Mouse (Mus musculus): ENCODE measurements at regions not wholly inside any gene's neighbourhood (a gene's known extent, or its start where the extent isn't known, plus 50 kb on each side); places are given as distances from the start of the nearest gene placed in this dataset.

- DNase-seq (ENCODE audit: low read depth) = no peak
Observed at GRCm38 (mm10) chr8:26287665-26288064, 168.3 kb downstream of the Gm45692 start.

- no peak for DNase-seq (ENCODE audit: low read depth)
Observed at GRCm38 (mm10) chr8:26288163-26288562, 168.8 kb downstream of the Gm45692 start.

- no peak for DNase-seq (ENCODE audit: low read depth)
Observed at GRCm38 (mm10) chr8:26298066-26298804, 178.9 kb downstream of the Gm45692 start.

GRCm38 (mm10) chr8:26300246-26300645, 180.9 kb downstream of the Gm45692 start:
- DNase-seq (ENCODE audit: low read depth) = no peak

GRCm38 (mm10) chr8:26301961-26302360, 182.6 kb downstream of the Gm45692 start:
- DNase-seq (ENCODE audit: low read depth) = no peak

GRCm38 (mm10) chr8:26304566-26304965, 185.2 kb downstream of the Gm45692 start:
- no peak for DNase-seq (ENCODE audit: low read depth)

GRCm38 (mm10) chr8:26305061-26305879, 185.9 kb downstream of the Gm45692 start:
- no peak for DNase-seq (ENCODE audit: low read depth)

- no peak for DNase-seq (ENCODE audit: low read depth)
Observed at GRCm38 (mm10) chr8:26308121-26308641, 188.8 kb downstream of the Gm45692 start.

- DNase-seq (ENCODE audit: low read depth) = no peak
Observed at GRCm38 (mm10) chr8:26309764-26310163, 190.4 kb downstream of the Gm45692 start.

GRCm38 (mm10) chr8:26323606-26324350, 204.4 kb downstream of the Gm45692 start:
- DNase-seq (ENCODE audit: low read depth) = no peak

- DNase-seq (ENCODE audit: low read depth) = no peak
Observed at GRCm38 (mm10) chr8:26324606-26325005, 205.3 kb downstream of the Gm45692 start.

- no peak for DNase-seq (ENCODE audit: low read depth)
Observed at GRCm38 (mm10) chr8:26329813-26330212, 210.5 kb downstream of the Gm45692 start.

GRCm38 (mm10) chr8:26336906-26337650, 217.7 kb downstream of the Gm45692 start:
- DNase-seq (ENCODE audit: low read depth) = no peak

- DNase-seq (ENCODE audit: low read depth) = peak; percentile 67
Observed at GRCm38 (mm10) chr8:26345078-26345477, 225.7 kb downstream of the Gm45692 start.

GRCm38 (mm10) chr8:26349231-26349630, 229.9 kb downstream of the Gm45692 start:
- no peak for DNase-seq (ENCODE audit: low read depth)

- no peak for DNase-seq (ENCODE audit: low read depth)
Observed at GRCm38 (mm10) chr8:26349854-26350253, 230.5 kb downstream of the Gm45692 start.

- DNase-seq (ENCODE audit: low read depth) = no peak
Observed at GRCm38 (mm10) chr8:26350616-26351015, 231.3 kb downstream of the Gm45692 start.

- DNase-seq (ENCODE audit: low read depth) = no peak
Observed at GRCm38 (mm10) chr8:26351643-26352540, 232.6 kb downstream of the Gm45692 start.

- DNase-seq (ENCODE audit: low read depth) = no peak
Observed at GRCm38 (mm10) chr8:26352541-26353010, 233.2 kb downstream of the Gm45692 start.

- DNase-seq (ENCODE audit: low read depth) = no peak
Observed at GRCm38 (mm10) chr8:26353476-26353875, 234.1 kb downstream of the Gm45692 start.

Measured in induced T-regulatory cell, adult 2 months (primary cell).